Mouse (Mus musculus) intestine, postnatal 0 days (tissue): ENCODE measurements at regions not wholly inside any gene's neighbourhood (a gene's known extent, or its start where the extent isn't known, plus 50 kb on each side); places are given as distances from the start of the nearest gene placed in this dataset. TPM values are rescaled to one million over a fixed set of nuclear protein-coding genes. Genes with fewer than 3 reads are reported as not detected.

Experiments
- ATAC-seq: fragments of 200-750 bp; cut with Nextera tagmentation; 2 replicates; pipeline ENCODE4 v1.8.0; 2017; ENCODE audit warnings: mild to moderate bottlenecking, moderate TSS enrichment, moderate library complexity
- H3K27ac ChIP-seq: fragments of 300-500 bp; sonication (generic); 2 replicates; pipeline ENCODE4 v1.5.1; 2014; ENCODE audit warnings: mild to moderate bottlenecking, low read depth, low read length, moderate library complexity
- H3K27me3 ChIP-seq: fragments of 300-500 bp; sonication (generic); replicated peaks from 2 replicates; pipeline ENCODE4 v1.6.1; 2014; ENCODE audit warnings: low read length, mixed read lengths; ENCODE audit not compliant: control insufficient read depth, insufficient read depth
- H3K36me3 ChIP-seq: fragments of 300-500 bp; sonication (generic); 2 replicates; pipeline ENCODE4 v1.6.1; 2014; ENCODE audit warnings: mild to moderate bottlenecking, moderate library complexity; ENCODE audit not compliant: control insufficient read depth, insufficient read depth
- H3K4me1 ChIP-seq: fragments of 300-500 bp; sonication (generic); replicated peaks from 2 replicates; pipeline ENCODE4 v1.6.1; 2014; ENCODE audit warnings: antibody characterized with exemption, low read length, mixed read lengths; ENCODE audit not compliant: control insufficient read depth, insufficient read depth
- H3K4me2 ChIP-seq: fragments of 300-500 bp; sonication (generic); replicated peaks from 2 replicates; pipeline ENCODE4 v1.6.1; 2014; ENCODE audit warnings: low read depth, mild to moderate bottlenecking, moderate library complexity
- H3K4me3 ChIP-seq: fragments of 300-500 bp; sonication (generic); 2 replicates; pipeline ENCODE4 v1.5.1; 2014; ENCODE audit warnings: low read depth, low read length
- H3K9ac ChIP-seq: fragments of 300-500 bp; sonication (generic); 2 replicates; pipeline ENCODE4 v1.6.1; 2014; ENCODE audit warnings: mild to moderate bottlenecking, low read depth, low read length
- H3K9me3 ChIP-seq: fragments of 300-500 bp; sonication (generic); 2 replicates; pipeline ENCODE4 v1.6.1; 2016; ENCODE audit warnings: mixed run types; ENCODE audit not compliant: control insufficient read depth
- CTCF ChIP-seq: sonication (generic); IDR thresholded peaks from 2 replicates; pipeline ENCODE4 v1.5.1; 2016; ENCODE audit warnings: low read depth, mild to moderate bottlenecking, control low read depth, antibody characterized with exemption, moderate library complexity
- WGBS: fragments of 180-500 bp; shearing (Covaris S2); extraction: QIAGEN DNeasy Blood & Tissue Kit; methylation state at CpG from one replicate; pipeline ENCODE4 v1.1.7; 2014; 5-methylcytosine and 5-hydroxymethylcytosine counted together
- microRNA-seq: library from miRNA; unstranded; fragments of <30 nt; microRNA quantifications from one replicate; pipeline ENCODE4, GENCODE M21; 2016

GRCm38 (mm10) chrX:12827299-12827872 is 65.5 kb upstream of the Med14 start:
- no peaks in the 10 kb centered on the region for H3K9me3 ChIP-seq
- no peak for TF ChIP-seq CTCF
- H3K4me1 ChIP-seq: no peaks in the 10 kb centered on the region
- H3K4me3 ChIP-seq: no peak overlapping the region
- H3K36me3 ChIP-seq: no peaks in the 10 kb centered on the region
- H3K9ac ChIP-seq: no peak overlapping the region
- H3K27me3 ChIP-seq: no peaks in the 10 kb centered on the region
- H3K4me2 ChIP-seq: no peak overlapping the region
- 79% methylated on average over 4 of the region's 4 CpGs for WGBS
- no peak for ATAC-seq
- H3K27ac ChIP-seq: no peak overlapping the region

- no peak overlapping the region for H3K4me3 ChIP-seq
- H3K9me3 ChIP-seq: no peaks in the 10 kb centered on the region
- H3K4me1 ChIP-seq: no peaks in the 10 kb centered on the region
- H3K27ac ChIP-seq: no peak overlapping the region
- H3K36me3 ChIP-seq: no peaks in the 10 kb centered on the region
- no peaks in the 10 kb centered on the region for H3K27me3 ChIP-seq
- no peak for TF ChIP-seq CTCF
- H3K9ac ChIP-seq: no peak overlapping the region
- no peak for ATAC-seq
- 87% methylated on average over 4 of the region's 4 CpGs for WGBS
- no peak overlapping the region for H3K4me2 ChIP-seq
Observed at GRCm38 (mm10) chrX:12826646-12827045, 64.8 kb upstream of the Med14 start.

GRCm38 (mm10) chrX:12825262-12825661 is 63.4 kb upstream of the Med14 start:
- Histone ChIP-seq H3K36me3 (no peaks in the 10 kb centered on the region), H3K4me1 (no peaks in the 10 kb centered on the region), H3K4me2 (no peak overlapping the region), H3K4me3 (no peak overlapping the region), H3K9me3 (no peaks in the 10 kb centered on the region), H3K27me3 (no peaks in the 10 kb centered on the region), H3K9ac (no peak overlapping the region), H3K27ac (no peak overlapping the region)
- no peak for TF ChIP-seq CTCF
- 49% methylated on average over 2 of the region's 2 CpGs for WGBS
- ATAC-seq: no peak

- WGBS: 78% methylated on average over 5 of the region's 5 CpGs
- H3K27ac ChIP-seq: no peak overlapping the region
- H3K4me1 ChIP-seq: no peaks in the 10 kb centered on the region
- H3K4me3 ChIP-seq: no peak overlapping the region
- no peaks in the 10 kb centered on the region for H3K9me3 ChIP-seq
- H3K36me3 ChIP-seq: no peaks in the 10 kb centered on the region
- no peak for TF ChIP-seq CTCF
- H3K9ac ChIP-seq: no peak overlapping the region
- no peaks in the 10 kb centered on the region for H3K27me3 ChIP-seq
- no peak overlapping the region for H3K4me2 ChIP-seq
- no peak for ATAC-seq
Observed at GRCm38 (mm10) chrX:12824497-12824896, 62.6 kb upstream of the Med14 start.

GRCm38 (mm10) chrX:12822777-12823176 is 60.9 kb upstream of the Med14 start:
- no peak for TF ChIP-seq CTCF
- no peak overlapping the region for H3K27ac ChIP-seq
- H3K4me2 ChIP-seq: no peak overlapping the region
- H3K4me1 ChIP-seq: no peaks in the 10 kb centered on the region
- ATAC-seq: no peak
- H3K36me3 ChIP-seq: no peaks in the 10 kb centered on the region
- H3K9ac ChIP-seq: no peak overlapping the region
- H3K9me3 ChIP-seq: no peaks in the 10 kb centered on the region
- H3K4me3 ChIP-seq: no peak overlapping the region
- no peaks in the 10 kb centered on the region for H3K27me3 ChIP-seq
- 76% methylated on average over 10 of the region's 10 CpGs for WGBS

- no peak for TF ChIP-seq CTCF
- no peak for ATAC-seq
- Histone ChIP-seq H3K27me3 (no peaks in the 10 kb centered on the region), H3K36me3 (no peaks in the 10 kb centered on the region), H3K4me2 (no peak overlapping the region), H3K4me3 (no peak overlapping the region), H3K27ac (no peak overlapping the region), H3K9me3 (no peaks in the 10 kb centered on the region), H3K9ac (no peak overlapping the region), H3K4me1 (no peaks in the 10 kb centered on the region)
- WGBS: 71% methylated on average over 6 of the region's 6 CpGs
Observed at GRCm38 (mm10) chrX:12813083-12813660, 51.3 kb upstream of the Med14 start.

Small RNAs in the stretch of these regions (microRNA-seq; reads per million reads assigned to microRNA genes)
- gene Gm25063: not detected
